Mouse (Mus musculus) heart, postnatal 0 days (tissue): ENCODE data around the gene Tmem63c. TPM values are rescaled to one million over a fixed set of nuclear protein-coding genes. Genes with fewer than 3 reads are reported as not detected.

Experiments used
- ATAC-seq: fragments of 200-750 bp; cut with Nextera tagmentation; 2 replicates; pipeline ENCODE4 v1.8.0; 2017; ENCODE audit warnings: low read depth, moderate number of reproducible peaks, moderate library complexity; ENCODE audit not compliant: insufficient read depth
- DNase-seq: peaks from one replicate; pipeline ENCODE4 v3.0.0-alpha.2; 2016; ENCODE audit warnings: low spot score
- H3K27ac ChIP-seq: fragments of 300-500 bp; sonication (generic); 2 replicates; pipeline ENCODE4 v1.5.1; 2014; ENCODE audit warnings: low read depth, mild to moderate bottlenecking
- H3K27me3 ChIP-seq: fragments of 300-500 bp; sonication (generic); 2 replicates; pipeline ENCODE4 v1.6.1; 2014; ENCODE audit warnings: low read length, mixed read lengths; ENCODE audit not compliant: control insufficient read depth, insufficient read depth
- H3K36me3 ChIP-seq: fragments of 300-500 bp; sonication (generic); replicated peaks from 2 replicates; pipeline ENCODE4 v1.6.1; 2014; ENCODE audit warnings: low read length, mixed read lengths; ENCODE audit not compliant: control insufficient read depth, insufficient read depth
- H3K4me1 ChIP-seq: fragments of 300-500 bp; sonication (generic); 2 replicates; pipeline ENCODE4 v1.6.1; 2014; ENCODE audit warnings: antibody characterized with exemption; ENCODE audit not compliant: control insufficient read depth, insufficient read depth
- H3K4me2 ChIP-seq: fragments of 300-500 bp; sonication (generic); 2 replicates; pipeline ENCODE4 v1.6.1; 2014; ENCODE audit warnings: low read depth, mild to moderate bottlenecking, low read length, moderate library complexity
- H3K4me3 ChIP-seq: fragments of 300-500 bp; sonication (generic); 2 replicates; pipeline ENCODE4 v1.5.1; 2014; ENCODE audit warnings: low read depth, low read length
- H3K9ac ChIP-seq: fragments of 300-500 bp; sonication (generic); replicated peaks from 2 replicates; pipeline ENCODE4 v1.6.1; 2014; ENCODE audit warnings: low read depth, low read length, mixed read lengths
- H3K9me3 ChIP-seq: fragments of 300-500 bp; sonication (generic); replicated peaks from 2 replicates; pipeline ENCODE4 v1.6.1; 2016; ENCODE audit warnings: low read length; ENCODE audit not compliant: control insufficient read depth
- CTCF ChIP-seq: IDR thresholded peaks from 2 replicates; pipeline ENCODE4 v1.5.1; 2016; ENCODE audit warnings: antibody characterized with exemption, control low read depth, low read depth
- EP300 ChIP-seq: IDR thresholded peaks from 2 replicates; pipeline ENCODE4 v1.6.1; 2016; ENCODE audit warnings: antibody characterized with exemption, low read depth
- WGBS: fragments of 180-500 bp; shearing (Covaris S2); extraction: QIAGEN DNeasy Blood & Tissue Kit; methylation state at CpG from one replicate; pipeline ENCODE4 v1.1.7; 2014; 5-methylcytosine and 5-hydroxymethylcytosine counted together
- polyA plus RNA-seq: library from polyadenylated mRNA; unstranded; fragments of >200 nt; fragmentation: Nextera tagmentation; extraction: Ambion mirVana; gene quantifications from 2 replicates; pipeline ENCODE4 v1.2.1, GENCODE M21; 2015
- total RNA-seq: library from RNA; depleted of rRNA; stranded (reverse); fragments of >200 nt; gene quantifications from 2 replicates; pipeline ENCODE4 v1.2.3, GENCODE M21; 2014; ENCODE audit warnings: low replicate concordance

Gene Tmem63c
- total and polyA plus RNA-seq, 2 experiments from 2014 or later, result not detected

DNA sequence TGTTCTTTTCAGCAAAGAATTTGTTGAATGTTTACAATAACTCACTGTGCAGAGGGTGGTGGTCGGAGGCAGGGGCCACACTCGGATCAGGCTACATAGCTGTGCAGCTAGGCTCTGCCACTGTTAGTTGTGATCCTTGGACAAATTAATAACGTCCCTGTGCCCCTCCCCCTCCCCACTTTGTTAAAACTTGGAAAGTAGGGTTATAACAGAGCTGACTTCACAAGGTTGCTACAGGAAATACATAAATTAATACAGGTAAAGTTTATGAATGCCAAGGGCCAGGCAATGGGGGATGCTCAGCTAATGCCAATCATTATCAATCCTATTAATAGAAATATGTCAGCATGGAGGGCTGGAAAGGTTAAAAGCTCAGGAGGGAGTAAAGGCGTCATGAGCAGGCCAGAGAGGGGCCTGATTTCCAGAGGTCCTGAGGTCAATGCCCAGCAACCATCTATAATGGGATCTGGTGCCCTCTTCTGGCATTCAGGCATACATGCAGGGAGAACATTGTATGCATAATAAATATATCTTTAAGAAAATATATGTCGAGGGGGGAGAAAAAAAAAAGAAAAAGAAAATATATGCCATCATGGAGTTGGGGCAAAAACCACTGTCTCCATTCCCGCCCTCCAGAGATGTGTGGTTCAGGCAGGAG is 44.5 kb upstream of the Tmem63c start:
- 62% methylated on average over 6 of the region's 6 CpGs for WGBS
- H3K4me1 ChIP-seq, result peaks cover 21% of the 10 kb centered on the region

DNA sequence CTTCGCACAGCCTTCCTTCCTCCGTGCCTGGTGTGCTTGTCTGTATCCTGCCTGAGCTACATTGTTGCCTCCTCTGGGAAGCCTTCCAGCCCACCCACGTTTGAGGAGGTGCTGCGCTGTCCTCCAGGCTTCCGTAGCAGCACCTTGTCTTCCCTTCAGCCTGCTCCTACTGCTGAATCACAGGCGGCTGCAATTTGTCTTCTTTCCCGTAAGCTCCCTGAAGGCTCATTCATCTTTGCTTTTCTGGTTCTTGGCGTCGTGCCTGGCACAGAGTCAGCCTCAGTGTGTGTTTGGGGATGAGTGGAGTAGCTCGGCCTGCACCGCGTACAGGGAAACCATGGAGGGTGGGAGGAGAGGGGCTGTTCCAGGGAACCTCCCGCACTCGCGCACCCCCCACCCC is 43.3 kb upstream of the Tmem63c start:
- WGBS, result 14% methylated on average over 15 of the region's 15 CpGs

More for the DNA sequence above, 44.5 kb upstream of the Tmem63c start:
- H3K9ac ChIP-seq, result no peak overlapping the region
- no peaks in the 10 kb centered on the region for H3K9me3 ChIP-seq
- no peak overlapping the region for H3K27ac ChIP-seq
- no peak overlapping the region for H3K4me2 ChIP-seq
- H3K36me3 ChIP-seq, result no peaks in the 10 kb centered on the region
- ATAC-seq (no peak), DNase-seq (no peak)
- TF ChIP-seq EP300 (no peak), CTCF (peak; percentile 50)
- peaks cover 21% of the 10 kb centered on the region for H3K27me3 ChIP-seq
- H3K4me3 ChIP-seq, result no peak overlapping the region

DNA sequence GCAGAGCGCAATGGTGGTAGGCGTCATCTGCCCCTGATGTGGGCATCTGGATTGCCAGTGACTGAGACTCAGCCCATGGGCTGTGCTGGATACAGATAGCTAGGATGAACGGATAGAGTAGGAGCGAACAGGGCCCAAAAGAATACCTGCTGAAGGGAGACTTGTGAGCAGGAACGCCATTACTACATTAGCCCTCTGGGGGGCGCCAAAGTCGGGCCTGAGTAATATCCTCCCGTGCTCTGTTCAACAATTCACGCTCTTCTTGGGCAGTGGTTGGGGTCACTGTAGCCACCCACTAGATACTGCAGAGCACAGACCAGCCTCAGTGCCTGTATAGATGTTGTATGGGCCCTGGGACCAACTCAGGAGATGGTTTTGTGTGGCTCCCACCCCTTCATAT is 40.0 kb upstream of the Tmem63c start:
- H3K36me3 ChIP-seq, result no peaks in the 10 kb centered on the region
- H3K27me3 ChIP-seq, result peaks cover 57% of the 10 kb centered on the region
- ATAC-seq (no peak), DNase-seq (no peak)
- H3K4me1 ChIP-seq, result peaks cover 5% of the 10 kb centered on the region
- TF ChIP-seq EP300 (no peak), CTCF (peak; percentile 36; the same call in 1 of the 2 replicates)
- no peak overlapping the region for H3K9ac ChIP-seq
- no peak overlapping the region for H3K27ac ChIP-seq
- H3K4me2 ChIP-seq, result no peak overlapping the region
- 34% methylated on average over 9 of the region's 9 CpGs for WGBS
- H3K9me3 ChIP-seq, result no peaks in the 10 kb centered on the region
- no peak overlapping the region for H3K4me3 ChIP-seq

More for the DNA sequence above, 43.3 kb upstream of the Tmem63c start:
- Histone ChIP-seq H3K4me2 (no peak overlapping the region), H3K4me3 (no peak overlapping the region), H3K27me3 (peaks cover 28% of the 10 kb centered on the region), H3K36me3 (no peaks in the 10 kb centered on the region), H3K4me1 (peaks cover 18% of the 10 kb centered on the region), H3K9ac (no peak overlapping the region), H3K27ac (no peak overlapping the region), H3K9me3 (no peaks in the 10 kb centered on the region)
- no peak for TF ChIP-seq CTCF
- TF ChIP-seq EP300, result no peak
- DNase-seq, result no peak
- no peak for ATAC-seq

DNA sequence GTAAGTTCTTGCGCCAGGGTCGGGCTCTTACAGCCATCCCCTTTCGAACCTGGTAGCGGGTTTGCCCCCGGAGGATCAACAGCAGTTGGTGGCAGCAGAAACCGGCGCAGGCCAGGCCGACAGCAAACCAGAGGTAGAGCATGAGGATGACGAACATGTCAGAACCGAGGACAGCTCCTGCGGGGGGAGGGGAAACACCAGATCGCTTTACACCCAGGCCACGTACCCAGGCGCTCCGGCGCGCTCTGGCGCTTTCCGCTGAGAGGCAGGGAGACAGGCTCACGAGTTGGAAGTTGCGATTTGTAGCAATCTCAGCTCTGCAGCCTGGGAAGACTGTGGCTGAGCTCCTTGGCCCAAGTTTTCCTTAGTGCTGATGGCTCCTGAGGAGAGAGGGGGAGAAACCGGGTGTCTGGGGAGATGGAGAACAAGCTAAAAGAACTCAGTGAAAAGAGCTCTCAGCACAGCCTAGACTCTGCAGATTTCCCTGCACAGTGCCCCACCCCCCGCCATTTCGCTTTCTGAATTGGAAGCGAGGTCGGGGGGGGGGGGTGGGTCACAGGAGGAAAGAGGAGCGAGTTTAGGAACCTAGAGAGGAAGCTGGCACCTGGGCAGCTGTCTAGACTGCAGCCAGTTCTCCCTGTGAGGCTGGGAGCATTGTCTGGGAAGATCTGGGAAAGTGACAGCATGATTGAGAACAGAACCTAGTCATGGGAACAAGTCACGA is 37.5 kb upstream of the Tmem63c start:
- 3% methylated on average over 28 of the region's 28 CpGs for WGBS
- H3K4me3 ChIP-seq, result no peak overlapping the region
- peak; percentile 73 for ATAC-seq
- H3K4me1 ChIP-seq, result no peaks in the 10 kb centered on the region
- H3K27me3 ChIP-seq, result peaks cover 78% of the 10 kb centered on the region
- H3K36me3 ChIP-seq, result no peaks in the 10 kb centered on the region
- TF ChIP-seq EP300, result no peak
- DNase-seq, result peak; percentile 47
- H3K27ac ChIP-seq, result no peak overlapping the region
- H3K9ac ChIP-seq, result no peak overlapping the region
- H3K9me3 ChIP-seq, result no peaks in the 10 kb centered on the region
- no peak overlapping the region for H3K4me2 ChIP-seq

DNA sequence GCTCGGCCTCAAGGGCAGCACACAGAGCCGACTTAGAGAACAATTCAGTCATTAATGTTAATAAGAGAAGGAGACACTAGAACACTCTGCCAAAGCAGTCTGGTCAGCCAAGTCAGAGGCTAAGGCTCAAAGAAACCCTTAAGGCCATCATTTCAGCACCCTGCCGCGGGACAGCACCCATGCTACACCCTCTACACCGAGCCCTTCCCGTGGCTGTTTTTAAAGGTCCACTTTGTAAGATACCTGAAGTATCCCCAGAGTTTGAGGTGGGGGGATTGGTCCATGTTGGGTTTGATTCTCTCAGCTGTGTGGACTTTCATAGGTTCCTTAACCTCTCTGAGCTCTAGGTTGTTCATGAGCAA is 37.0 kb upstream of the Tmem63c start:
- no peak overlapping the region for H3K9ac ChIP-seq
- H3K4me2 ChIP-seq, result no peak overlapping the region
- H3K27me3 ChIP-seq, result peaks cover 78% of the 10 kb centered on the region
- no peak overlapping the region for H3K4me3 ChIP-seq
- TF ChIP-seq CTCF, result no peak
- TF ChIP-seq EP300, result no peak
- ATAC-seq (peak; percentile 57), DNase-seq (peak; percentile 54)
- H3K9me3 ChIP-seq, result no peaks in the 10 kb centered on the region
- H3K36me3 ChIP-seq, result no peaks in the 10 kb centered on the region
- WGBS, result 2% methylated on average over 6 of the region's 6 CpGs
- H3K27ac ChIP-seq, result no peak overlapping the region
- H3K4me1 ChIP-seq, result no peaks in the 10 kb centered on the region
